Mouse (Mus musculus): Measurements from ENCODE around the gene Ncor2.

Ncor2 gene

DNA sequence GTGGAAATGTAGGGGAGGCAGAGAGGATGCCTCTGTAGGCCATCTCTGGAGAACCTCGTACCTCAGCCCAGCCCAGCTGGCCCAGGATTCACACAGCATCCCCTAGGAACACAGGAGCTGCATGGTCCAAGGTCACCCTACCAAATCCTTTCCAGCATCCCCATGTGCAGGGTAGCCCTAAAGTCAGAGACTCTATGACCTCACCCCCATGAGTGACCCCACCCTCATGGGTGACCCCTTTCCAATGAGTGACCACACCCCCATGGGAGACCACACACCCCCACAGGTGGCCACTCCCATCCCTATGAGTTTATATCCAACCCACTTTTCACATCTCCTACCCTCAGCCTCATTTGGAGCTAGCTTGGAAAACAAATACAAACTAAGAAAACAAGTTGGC is 51.1 kb downstream of the Ncor2 start:
- DNase-seq (ENCODE audit: low spot score): no peak

DNA sequence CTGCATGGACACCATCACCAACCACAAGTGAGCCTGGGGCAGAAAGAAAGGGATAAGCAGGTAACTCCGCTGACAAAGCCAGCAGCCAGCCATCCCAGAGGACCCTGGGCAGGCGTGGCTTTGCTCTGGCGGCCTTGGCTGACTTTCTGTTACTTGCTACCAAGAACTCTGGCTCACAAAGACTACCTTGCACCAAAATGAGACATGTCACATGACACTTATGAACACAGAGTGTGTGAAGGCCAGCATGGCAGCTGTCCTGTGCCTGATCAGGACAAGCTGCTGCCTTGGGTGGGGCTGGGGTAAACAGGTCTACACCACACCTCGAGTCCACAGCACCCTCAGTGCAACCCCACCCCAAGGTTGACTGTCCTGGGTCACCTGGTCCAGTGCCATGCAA is 51.6 kb downstream of the Ncor2 start:
- DNase-seq (ENCODE audit: low spot score): no peak

DNA sequence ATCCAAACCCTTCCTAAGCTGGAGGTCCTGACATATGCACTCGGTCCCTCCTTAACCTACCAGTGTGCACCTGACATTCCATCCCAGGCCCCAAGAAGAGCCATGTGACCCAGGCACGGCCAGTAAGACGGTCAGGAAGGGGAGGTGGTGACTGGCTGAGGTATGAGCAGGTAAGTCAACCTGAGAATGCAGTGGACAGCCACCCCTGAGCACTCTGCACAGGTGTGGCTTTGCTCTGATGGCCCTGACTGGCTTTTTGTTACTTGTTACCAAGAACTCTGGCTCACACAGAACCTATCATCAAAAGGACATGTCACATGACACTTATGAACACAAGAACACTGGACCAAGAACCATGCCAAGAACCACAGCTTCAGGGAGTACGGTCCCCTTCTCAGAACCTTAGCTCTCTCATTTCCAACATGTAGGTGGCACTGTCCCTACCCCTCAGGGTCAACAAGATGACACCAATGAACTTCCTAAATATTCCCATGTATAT is 53.0 kb downstream of the Ncor2 start:
- DNase-seq (ENCODE audit: low spot score): no peak

DNA sequence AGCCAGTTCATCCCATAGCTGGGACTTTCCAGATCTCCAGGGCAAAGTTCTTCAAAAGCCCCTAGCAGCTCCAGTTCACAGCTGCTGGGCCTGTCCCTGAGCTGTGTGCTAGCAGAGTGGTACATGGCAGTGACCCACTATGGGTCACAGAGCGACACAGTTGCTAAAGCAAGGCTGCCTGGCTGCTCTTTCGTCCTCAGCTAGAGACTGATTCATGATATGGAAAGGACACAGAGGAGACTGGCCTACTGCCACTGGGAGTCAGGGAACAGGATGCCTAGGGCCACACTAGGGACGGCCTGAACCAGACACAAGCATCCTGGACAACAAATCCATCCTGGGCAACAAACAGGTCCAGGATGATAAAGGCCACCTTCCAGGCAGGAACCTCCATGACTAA is 53.8 kb downstream of the Ncor2 start:
- DNase-seq (ENCODE audit: low spot score): no peak

DNA sequence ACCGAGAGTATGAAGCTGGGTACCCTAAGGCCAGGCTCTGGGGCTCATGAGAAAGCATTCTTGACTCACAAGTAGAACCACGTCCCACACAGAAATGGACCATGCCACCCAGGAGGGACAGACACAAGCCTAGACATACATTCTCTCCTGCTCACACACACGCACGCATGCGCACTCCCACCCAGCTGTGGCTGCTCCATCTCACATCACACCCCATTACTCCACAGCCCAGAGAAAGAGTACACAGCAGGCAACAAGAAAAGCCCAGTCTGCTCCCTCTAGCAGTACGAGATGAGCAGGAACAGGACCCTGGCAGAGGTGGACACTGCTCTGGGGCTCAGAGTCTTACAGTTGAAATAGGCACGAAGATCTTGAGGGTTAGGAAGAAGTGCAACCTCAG is 55.0 kb downstream of the Ncor2 start:
- no peak for DNase-seq (ENCODE audit: low spot score)

DNA sequence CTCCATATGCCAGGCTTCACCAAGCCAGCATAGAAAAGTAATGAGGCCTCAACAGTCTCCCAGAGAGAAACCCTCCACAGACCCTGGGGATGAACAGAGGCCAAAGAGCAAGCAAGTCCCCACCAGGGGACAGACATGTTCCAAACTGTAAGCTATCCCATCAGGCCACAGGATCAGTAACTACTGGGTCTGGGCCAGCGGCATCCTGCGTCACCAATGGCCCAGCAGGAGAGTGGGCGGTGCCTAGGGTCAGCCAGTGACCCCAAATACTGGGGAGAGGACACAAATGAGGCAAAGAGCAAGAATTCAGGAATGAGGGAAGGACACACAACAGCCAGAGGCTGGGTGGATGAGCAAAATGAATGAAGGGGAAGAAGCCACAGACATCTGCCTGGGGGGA is 55.8 kb downstream of the Ncor2 start:
- no peak for DNase-seq (ENCODE audit: low spot score)

DNA sequence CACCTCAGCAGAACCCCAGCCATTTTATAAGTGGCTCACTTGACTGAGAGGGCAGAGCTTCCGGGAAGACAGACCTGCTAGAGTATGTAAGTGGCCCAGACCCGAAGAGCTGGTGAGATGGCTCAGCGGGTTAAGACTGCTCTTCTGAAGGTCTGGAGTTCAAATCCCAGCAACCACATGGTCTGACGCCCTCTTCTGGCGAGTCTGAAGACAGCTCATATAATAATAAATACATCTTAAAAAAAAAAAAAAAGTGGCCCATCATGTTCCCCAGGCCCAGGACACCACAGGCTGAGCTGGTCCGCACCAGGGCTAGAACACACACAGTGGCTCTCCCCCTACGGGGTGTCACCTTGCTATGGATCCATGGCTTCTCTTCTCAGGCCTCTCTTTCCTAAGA is 56.5 kb downstream of the Ncor2 start:
- no peak for DNase-seq (ENCODE audit: low spot score)

DNA sequence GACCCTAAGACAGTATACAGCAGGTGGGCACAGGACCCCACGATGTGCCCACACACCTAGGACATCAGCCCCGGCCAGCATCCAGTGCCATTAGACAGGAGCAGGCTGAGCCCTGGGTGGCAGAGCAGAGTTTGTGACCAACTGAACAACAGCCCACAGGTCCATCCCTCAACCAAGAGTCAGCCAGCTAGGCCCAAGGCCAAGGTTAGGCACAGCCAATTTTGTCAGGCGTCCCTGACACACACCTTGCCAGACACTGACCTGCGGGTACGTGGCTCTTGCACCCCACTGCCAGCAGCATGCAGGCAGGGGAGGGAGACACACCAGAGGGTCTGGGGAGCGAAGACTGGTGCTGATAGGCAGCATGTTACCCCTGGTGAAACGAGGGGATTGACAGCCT is 57.0 kb downstream of the Ncor2 start:
- no peak for DNase-seq (ENCODE audit: low spot score)

DNA sequence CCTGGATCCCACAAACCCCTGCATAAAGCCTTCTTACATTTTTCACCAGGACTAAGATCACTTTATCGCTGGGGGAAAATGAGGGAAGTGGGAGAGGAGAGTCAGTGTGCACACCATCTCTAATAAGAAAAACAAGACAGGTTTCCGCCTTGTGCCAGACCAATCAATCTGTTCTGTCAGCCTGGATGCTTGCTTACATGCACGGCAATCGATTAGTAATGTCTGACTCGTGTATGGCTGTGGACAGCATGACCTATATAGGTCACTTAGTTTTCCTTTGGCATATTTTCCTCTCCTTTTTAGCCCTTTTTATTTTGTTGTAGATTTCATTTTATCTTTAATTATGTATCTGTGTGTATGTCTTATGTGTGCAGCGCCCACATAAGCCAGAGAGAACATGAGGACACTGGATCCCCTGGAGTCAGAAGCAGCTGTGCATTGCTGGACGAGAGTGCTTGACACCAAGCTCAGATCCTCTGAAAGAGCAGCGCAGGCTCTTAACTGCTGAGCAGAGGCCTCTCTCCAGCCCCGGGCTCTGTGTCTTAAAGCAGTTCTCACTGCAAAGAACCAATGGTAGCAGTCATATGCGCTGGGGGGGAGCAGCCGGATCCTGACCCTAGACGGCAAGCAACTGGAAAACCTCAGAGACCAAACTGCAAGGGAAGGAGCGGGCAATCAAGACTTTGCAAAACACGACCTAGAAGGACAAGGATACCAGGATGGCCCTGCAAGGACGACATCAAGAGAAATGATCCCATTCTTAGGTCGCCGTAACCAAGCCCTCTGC is 58.3 kb downstream of the Ncor2 start:
- DNase-seq (ENCODE audit: low spot score): no peak

DNA sequence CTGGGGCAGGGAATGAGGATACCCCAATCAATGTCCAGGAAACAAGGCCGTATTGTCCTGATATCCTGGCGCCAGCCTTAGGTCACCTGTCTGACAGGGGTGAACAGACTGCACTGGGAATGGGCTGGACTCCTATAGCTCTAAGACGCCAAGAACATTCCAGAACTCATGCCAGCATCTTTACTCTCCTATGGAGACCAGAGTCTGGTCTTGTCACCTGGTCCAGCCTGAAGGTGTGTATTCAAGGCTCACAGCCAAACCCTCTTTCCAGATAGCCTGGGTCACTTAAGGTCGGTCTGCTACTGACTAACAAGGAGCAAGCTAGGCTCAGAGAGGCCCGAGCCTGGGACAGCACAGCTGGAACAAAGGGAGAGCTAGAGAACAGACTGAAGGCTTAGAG is 61.8 kb downstream of the Ncor2 start:
- DNase-seq (ENCODE audit: low spot score): no peak

DNA sequence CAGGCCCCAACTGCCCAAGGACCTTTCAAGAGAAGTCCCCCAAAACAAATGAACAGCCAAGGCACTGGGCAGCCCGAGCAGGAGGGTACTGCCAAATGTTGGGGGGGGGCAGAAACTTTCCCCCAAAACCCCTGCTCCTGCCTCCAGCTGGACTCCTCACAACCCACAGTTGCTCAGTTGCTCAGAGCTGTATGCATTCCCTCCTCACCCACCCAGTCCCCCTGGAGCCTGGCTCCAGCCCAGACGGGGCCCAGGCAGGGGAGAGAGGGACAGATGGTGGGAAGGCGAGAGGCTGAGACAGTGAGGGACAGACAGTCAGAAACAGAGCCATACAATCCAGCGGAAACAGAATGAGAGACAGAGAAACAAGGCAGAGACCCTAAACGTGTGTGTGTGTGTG is 66.0 kb downstream of the Ncor2 start:
- no peak for DNase-seq (ENCODE audit: low spot score)

DNA sequence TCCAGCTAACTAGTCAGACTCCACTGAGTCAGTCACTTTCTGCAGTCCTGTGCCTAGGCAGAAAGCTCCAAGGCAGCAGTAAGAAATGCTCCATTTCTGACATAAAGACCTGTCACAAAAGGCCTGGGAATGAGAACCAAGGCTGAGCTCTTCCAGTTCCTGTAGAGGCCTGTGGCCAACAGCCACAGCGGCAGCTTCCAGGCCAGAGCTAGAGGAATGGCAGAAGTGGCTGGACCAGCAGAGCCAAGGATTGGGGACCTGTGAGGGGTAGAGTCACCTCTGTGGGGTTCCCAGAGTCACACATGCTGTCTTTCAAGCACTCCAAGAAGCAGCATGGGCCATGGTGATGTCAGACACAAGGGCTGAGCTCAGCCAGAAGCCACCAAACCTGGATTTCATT is 66.4 kb downstream of the Ncor2 start:
- DNase-seq (ENCODE audit: low spot score): no peak

DNA sequence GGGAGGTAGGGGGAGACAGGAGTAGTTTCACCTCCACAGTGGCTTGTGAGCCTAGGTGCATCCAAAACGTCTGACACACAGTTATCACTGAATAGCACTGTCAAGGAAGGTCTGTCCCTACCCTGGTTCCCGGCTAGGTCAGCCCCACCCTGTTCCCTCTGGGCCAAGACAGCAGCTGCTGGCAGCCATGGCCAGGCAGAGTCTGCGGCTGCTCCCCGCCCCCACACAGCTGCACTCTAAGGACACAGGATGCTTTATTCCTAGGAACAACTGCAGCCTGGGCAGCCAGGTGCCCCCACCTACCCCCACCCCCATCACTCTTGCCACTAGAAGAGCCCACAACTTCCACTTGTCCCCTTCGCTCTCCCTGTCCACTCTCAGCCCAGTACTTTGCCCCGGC is 67.9 kb downstream of the Ncor2 start:
- DNase-seq (ENCODE audit: low spot score): peak; percentile 31

DNA sequence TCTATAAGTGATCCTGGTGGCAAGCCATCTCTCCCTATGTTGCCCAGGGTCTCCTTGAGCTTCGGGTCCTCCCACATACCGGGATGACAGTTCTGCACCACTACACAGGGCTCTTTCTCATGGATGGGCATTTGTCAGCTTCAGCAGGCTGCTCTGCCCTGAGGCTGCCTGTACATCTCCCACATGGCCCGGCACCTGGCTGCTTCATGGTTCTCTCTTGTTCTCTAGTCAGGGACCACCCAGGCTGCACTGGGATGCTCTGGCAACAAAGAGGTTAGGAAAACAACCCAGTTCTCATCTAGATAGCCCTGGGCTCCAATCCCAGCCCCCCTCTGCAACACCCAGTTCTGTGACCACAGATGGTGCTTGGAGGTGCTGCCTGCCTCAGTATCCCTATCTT is 68.3 kb downstream of the Ncor2 start:
- no peak for DNase-seq (ENCODE audit: low spot score)

DNA sequence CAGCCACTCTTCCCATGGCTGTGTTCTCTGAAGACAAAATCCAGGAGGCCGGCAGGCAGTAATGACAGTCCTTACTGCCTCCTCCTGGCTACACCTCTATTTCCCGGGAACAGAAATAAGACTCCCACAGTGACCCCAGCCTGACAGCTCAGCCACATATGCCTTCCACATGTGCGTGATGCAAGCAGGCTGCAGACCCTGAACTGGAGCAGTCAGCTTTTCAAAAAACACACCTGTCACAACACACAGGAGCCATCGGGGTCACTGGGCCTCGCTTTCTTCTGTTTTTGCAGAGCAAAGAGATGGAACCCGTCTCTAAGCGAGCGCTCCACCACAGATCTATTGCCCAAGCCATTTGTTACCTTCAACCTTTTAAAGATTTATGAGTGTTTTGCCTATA is 68.8 kb downstream of the Ncor2 start:
- DNase-seq (ENCODE audit: low spot score): no peak

DNA sequence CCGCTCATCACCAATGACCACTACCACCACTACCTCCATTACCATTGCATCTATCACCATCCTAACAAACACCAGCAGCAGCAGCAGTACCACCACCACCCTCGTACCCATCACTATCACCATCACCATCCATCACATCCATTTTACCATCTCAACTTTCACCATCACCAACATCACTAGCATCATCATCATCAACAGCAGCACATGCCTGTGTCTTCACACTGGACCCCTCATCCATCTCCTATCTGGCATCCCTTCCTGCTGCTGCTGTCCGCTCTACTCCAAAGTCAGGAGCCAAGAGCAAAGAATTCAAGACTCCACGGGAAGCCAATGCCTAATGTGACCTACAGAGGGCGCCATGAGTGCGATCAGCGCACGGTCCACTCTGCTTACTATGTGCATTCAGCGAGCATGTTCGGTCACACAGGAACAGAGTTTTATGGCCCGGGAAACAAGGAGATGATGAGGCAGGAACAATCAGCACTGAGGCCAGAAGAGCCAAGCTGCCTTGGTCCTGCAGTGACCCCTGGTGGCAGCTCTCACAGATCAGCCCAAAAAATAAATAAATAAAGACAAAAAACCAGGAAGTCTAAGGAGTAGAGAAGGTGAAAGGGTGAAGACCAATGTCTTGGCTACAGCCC is 71.9 kb downstream of the Ncor2 start:
- DNase-seq (ENCODE audit: low spot score): peak; percentile 71

DNA sequence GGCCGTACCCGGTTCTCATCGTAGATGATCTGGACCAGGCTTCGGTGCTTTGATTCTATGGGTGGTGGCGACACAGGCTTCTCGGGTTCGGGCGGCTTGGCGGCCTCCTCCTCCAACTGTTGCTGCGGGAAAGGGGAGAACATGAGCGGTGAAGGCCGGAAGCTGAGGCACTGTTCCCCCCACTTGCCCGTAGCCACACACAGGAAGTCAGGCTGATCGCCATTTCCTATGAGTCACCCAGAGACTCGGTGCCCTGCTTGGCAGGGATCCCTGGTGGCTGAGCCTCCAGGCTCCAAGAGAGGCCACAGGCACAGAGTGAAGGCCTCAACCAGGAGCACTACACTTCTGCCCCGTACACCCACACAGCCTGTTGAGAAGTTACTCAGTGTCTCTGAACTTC is 72.8 kb downstream of the Ncor2 start:
- DNase-seq (ENCODE audit: low spot score): peak; percentile 92

DNA sequence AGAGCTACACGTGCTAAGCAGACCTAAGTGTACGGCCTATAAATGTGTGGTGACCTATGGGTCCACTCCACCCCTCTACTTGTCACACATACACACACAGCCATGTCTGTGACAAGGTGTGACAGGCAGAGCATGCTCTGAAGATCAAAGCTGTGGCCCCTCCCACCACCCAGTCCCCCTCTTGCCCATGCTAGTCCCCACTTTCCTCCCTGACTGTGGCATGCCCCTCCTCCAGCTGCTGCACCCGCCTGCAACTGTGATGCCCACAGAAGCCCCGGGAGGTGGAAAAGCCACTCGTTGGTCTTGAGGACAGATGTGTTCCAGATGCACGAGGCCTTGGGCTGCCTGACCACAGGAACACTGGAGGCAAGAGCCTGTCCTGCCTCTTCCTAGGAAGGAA is 74.2 kb downstream of the Ncor2 start:
- no peak for DNase-seq (ENCODE audit: low spot score)

DNA sequence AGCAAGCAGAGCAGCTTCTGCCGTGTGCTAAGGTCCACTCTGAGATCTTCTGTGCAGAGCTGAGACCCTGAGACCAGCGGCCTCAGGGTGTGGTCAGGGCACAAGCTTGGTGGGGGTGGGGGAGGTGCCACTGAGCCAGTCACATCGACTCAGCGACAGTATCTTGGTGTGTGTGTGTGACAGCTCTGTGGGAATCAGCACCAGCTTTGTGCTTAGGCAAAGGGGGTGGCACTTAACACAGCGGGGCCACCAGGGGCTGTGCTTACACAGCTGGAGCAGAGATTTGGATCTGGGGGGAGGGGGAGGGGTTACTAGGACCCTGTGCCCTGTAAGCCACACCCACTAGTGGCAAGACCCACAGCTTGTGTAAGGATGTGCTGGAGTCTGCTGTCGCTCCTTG is 75.6 kb downstream of the Ncor2 start:
- DNase-seq (ENCODE audit: low spot score): no peak

DNA sequence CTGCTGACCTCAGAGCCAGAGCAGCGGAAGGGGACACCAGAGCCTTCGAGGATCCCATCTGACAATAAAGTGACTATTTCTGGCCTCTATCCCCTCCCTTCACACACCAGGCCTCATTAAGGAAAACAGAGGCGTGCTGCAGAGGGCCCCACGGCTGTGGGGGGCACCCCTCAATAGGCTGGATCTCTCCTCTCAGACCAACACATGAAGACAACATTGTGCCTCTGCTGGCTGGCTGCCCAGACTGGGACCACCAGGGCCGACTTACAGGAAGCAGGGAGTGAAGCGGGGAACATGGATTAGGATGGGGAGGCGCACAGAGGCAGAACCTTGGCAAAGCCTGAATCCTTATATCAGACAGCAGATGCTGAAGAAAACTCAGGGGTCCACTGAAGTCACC is 76.1 kb downstream of the Ncor2 start:
- DNase-seq (ENCODE audit: low spot score): no peak

DNA sequence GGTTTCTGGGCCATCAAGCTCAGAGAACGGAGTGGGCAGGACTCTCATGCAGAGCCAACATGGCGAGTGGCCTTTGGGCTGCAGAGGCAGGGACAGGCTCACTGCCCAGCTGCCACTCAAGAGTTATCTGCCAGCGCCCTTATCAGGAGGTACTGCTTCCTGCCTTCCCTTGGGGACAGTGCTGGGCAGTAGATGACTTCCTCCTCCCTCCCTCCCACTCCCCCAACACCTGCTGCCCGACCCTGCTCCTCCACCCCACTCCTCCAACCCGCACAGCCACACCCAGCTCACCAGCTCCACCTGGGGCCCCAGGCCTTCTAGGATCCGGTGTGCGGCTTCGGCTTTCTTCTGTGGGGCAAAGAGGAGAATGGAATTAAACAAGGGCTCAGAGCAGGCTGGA is 76.7 kb downstream of the Ncor2 start:
- no peak for DNase-seq (ENCODE audit: low spot score)

DNA sequence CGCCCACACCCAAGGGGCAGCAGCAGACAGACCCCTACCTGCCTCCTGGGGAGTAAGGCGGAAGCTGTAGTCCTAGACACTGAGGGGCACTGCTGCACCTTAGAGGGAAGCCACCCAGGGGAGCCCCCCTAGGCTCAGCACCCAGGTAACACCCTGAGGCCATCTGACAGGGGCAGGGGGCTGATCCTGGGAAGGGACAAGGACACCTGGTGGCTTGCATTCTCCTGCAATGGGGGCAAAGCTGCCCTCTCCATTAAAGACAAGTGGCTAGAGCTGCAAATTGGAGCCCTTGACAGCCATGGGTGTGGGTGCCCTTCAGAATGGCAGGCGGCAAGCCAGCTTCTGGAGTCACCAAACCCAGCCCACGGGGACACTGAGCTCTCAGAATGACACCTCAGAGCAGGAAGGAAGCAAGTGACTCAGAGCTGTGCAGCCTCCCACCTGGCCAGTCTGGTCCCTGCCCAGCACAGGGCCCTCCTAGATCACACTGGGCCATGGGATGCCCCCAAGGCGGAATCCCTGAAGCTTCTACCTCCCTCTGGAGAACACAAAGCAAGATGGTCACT is 79.2 kb downstream of the Ncor2 start:
- no peak for DNase-seq (ENCODE audit: low spot score)

DNA sequence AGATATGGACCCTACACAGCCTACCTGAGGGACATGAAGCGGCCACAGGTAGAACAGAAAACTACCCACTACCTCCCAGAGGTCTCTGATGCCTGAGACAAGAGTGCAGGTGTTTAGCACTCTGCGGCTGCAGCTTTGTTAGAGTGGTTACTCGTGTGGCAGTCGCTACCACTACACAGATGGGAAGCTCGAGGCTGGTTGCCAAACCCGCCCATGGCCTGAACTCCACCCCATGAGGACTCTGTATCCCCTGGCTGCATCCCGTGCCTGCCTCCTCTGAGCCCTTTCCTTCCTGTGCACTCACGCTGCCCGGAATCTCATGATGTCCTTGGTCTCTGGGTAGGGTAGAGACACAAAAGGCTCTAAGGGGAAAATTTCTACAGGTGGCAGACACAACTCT is 80.3 kb downstream of the Ncor2 start:
- DNase-seq (ENCODE audit: low spot score): no peak

DNA sequence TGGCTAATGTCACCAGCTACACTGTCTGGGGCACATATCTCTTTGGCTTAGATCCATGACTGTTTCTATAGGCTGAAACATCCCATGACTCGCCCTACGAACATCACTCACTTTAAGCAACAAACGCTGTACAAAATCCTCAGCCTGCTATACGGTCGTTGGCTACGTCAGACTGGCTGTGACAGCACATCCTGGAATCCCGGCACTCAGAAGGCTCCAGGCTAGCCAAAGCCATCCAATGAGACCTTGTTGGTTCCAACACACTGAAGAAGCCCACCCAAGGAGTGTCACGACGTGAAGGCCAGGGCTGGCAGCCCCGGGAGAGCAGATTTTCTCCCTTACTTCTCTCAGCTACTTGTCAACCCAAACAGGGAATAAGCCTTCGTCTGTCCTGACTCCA is 82.7 kb downstream of the Ncor2 start:
- DNase-seq (ENCODE audit: low spot score): no peak

Data from adipocyte (in vitro differentiated cells).